Mouse (Mus musculus): ENCODE measurements around the gene Spef1. TPM values are rescaled to one million over a fixed set of nuclear protein-coding genes. Genes with fewer than 3 reads are reported as not detected.

Gene Spef1
- polyA plus RNA-seq, 1 experiment = not detected

- Histone ChIP-seq H3K4me1 (ENCODE audit: control insufficient read depth, insufficient read depth, low read length) (peaks cover 24% of the 10 kb centered on the region), H3K4me3 (ENCODE audit: insufficient read depth, low read depth, low read length) (no peak overlapping the region), H3K27ac (ENCODE audit: insufficient read depth, low read depth, low read length) (peak overlapping the region; percentile 92)
- no peak for TF ChIP-seq POLR2A (IDR thresholded peaks at IDR 0.05; ENCODE audit: insufficient read depth, low read depth, low read length)
- TF ChIP-seq CTCF (IDR thresholded peaks at IDR 0.05; ENCODE audit: insufficient read depth, low read depth, low read length) = no peak
- WGBS = 66% methylated on average over 4 of the region's 4 CpGs
Measured at GRCm38 (mm10) chr2:131209125-131209795, 22.2 kb upstream of the Spef1 start.

GRCm38 (mm10) chr2:131208356-131208755 is 21.3 kb upstream of the Spef1 start:
- Histone ChIP-seq H3K4me3 (ENCODE audit: insufficient read depth, low read depth, low read length) (no peak overlapping the region), H3K27ac (ENCODE audit: insufficient read depth, low read depth, low read length) (no peak overlapping the region), H3K4me1 (ENCODE audit: control insufficient read depth, insufficient read depth, low read length) (peaks cover 24% of the 10 kb centered on the region)
- 93% methylated on average over 2 of the region's 2 CpGs for WGBS
- TF ChIP-seq CTCF (IDR thresholded peaks at IDR 0.05; ENCODE audit: insufficient read depth, low read depth, low read length) (no peak), POLR2A (IDR thresholded peaks at IDR 0.05; ENCODE audit: insufficient read depth, low read depth, low read length) (no peak)

- Histone ChIP-seq H3K4me3 (ENCODE audit: insufficient read depth, low read depth, low read length) (no peak within 1 kb of the TSS), H3K27ac (ENCODE audit: insufficient read depth, low read depth, low read length) (no peak within 1 kb of the TSS), H3K4me1 (ENCODE audit: control insufficient read depth, insufficient read depth, low read length) (peaks cover 9% of the 10 kb centered on the region)
- no peak for TF ChIP-seq CTCF (IDR thresholded peaks at IDR 0.05; ENCODE audit: insufficient read depth, low read depth, low read length)
- TF ChIP-seq POLR2A (IDR thresholded peaks at IDR 0.05; ENCODE audit: insufficient read depth, low read depth, low read length) = no peak
- WGBS = 88% methylated on average over 4 of the region's 4 CpGs
Measured at GRCm38 (mm10) chr2:131206778-131207177, 19.7 kb upstream of the Spef1 start, which contains the start of gene Ap5s1. Gene Ap5s1, plus strand, starts transcription at chr2:131207078.

- Histone ChIP-seq H3K4me3 (ENCODE audit: insufficient read depth, low read depth, low read length) (no peak overlapping the region), H3K4me1 (ENCODE audit: control insufficient read depth, insufficient read depth, low read length) (peaks cover 5% of the 10 kb centered on the region), H3K27ac (ENCODE audit: insufficient read depth, low read depth, low read length) (no peak overlapping the region)
- WGBS = 89% methylated on average over 8 of the region's 8 CpGs
- TF ChIP-seq CTCF (IDR thresholded peaks at IDR 0.05; ENCODE audit: insufficient read depth, low read depth, low read length) (no peak), POLR2A (IDR thresholded peaks at IDR 0.05; ENCODE audit: insufficient read depth, low read depth, low read length) (no peak)
Measured at GRCm38 (mm10) chr2:131205521-131206182, 18.6 kb upstream of the Spef1 start.

- 13% methylated on average over 7 of the region's 7 CpGs for WGBS
Measured at GRCm38 (mm10) chr2:131204410-131204981, 17.4 kb upstream of the Spef1 start.

GRCm38 (mm10) chr2:131203816-131204409 is 16.8 kb upstream of the Spef1 start:
- Histone ChIP-seq H3K4me3 (ENCODE audit: insufficient read depth, low read depth, low read length) (no peak overlapping the region), H3K4me1 (ENCODE audit: control insufficient read depth, insufficient read depth, low read length) (peaks cover 5% of the 10 kb centered on the region), H3K27ac (ENCODE audit: insufficient read depth, low read depth, low read length) (no peak overlapping the region; the same call in 1 of the 2 replicates)
- no peak for TF ChIP-seq CTCF (IDR thresholded peaks at IDR 0.05; ENCODE audit: insufficient read depth, low read depth, low read length)
- no peak for TF ChIP-seq POLR2A (IDR thresholded peaks at IDR 0.05; ENCODE audit: insufficient read depth, low read depth, low read length)
- WGBS = 73% methylated on average over 6 of the region's 6 CpGs

More at GRCm38 (mm10) chr2:131204410-131204981, 17.4 kb upstream of the Spef1 start:
- TF ChIP-seq POLR2A (IDR thresholded peaks at IDR 0.05; ENCODE audit: insufficient read depth, low read depth, low read length) (no peak), CTCF (IDR thresholded peaks at IDR 0.05; ENCODE audit: insufficient read depth, low read depth, low read length) (no peak)
- peak overlapping the region; percentile 66 for H3K27ac ChIP-seq (ENCODE audit: insufficient read depth, low read depth, low read length)
- H3K4me1 ChIP-seq (ENCODE audit: control insufficient read depth, insufficient read depth, low read length) = peaks cover 5% of the 10 kb centered on the region
- H3K4me3 ChIP-seq (ENCODE audit: insufficient read depth, low read depth, low read length) = no peak overlapping the region

- H3K4me1 ChIP-seq (ENCODE audit: control insufficient read depth, insufficient read depth, low read length) = peaks cover 5% of the 10 kb centered on the region
Measured at GRCm38 (mm10) chr2:131201262-131201661, 14.2 kb upstream of the Spef1 start.

GRCm38 (mm10) chr2:131200710-131201109 is 13.6 kb upstream of the Spef1 start:
- WGBS = 83% methylated on average over 2 of the region's 2 CpGs
- no peak overlapping the region for H3K4me3 ChIP-seq (ENCODE audit: insufficient read depth, low read depth, low read length)
- TF ChIP-seq CTCF (IDR thresholded peaks at IDR 0.05; ENCODE audit: insufficient read depth, low read depth, low read length) (no peak), POLR2A (IDR thresholded peaks at IDR 0.05; ENCODE audit: insufficient read depth, low read depth, low read length) (no peak)
- peaks cover 5% of the 10 kb centered on the region for H3K4me1 ChIP-seq (ENCODE audit: control insufficient read depth, insufficient read depth, low read length)
- H3K27ac ChIP-seq (ENCODE audit: insufficient read depth, low read depth, low read length) = no peak overlapping the region

More at GRCm38 (mm10) chr2:131201262-131201661, 14.2 kb upstream of the Spef1 start:
- WGBS = 59% methylated on average over 3 of the region's 3 CpGs
- TF ChIP-seq CTCF (IDR thresholded peaks at IDR 0.05; ENCODE audit: insufficient read depth, low read depth, low read length) = no peak
- TF ChIP-seq POLR2A (IDR thresholded peaks at IDR 0.05; ENCODE audit: insufficient read depth, low read depth, low read length) = no peak
- H3K4me3 ChIP-seq (ENCODE audit: insufficient read depth, low read depth, low read length) = no peak overlapping the region
- H3K27ac ChIP-seq (ENCODE audit: insufficient read depth, low read depth, low read length) = no peak overlapping the region

Data from olfactory bulb, adult 2 months (tissue).